Mouse (Mus musculus) heart, embryonic 16.5 days (tissue): ENCODE measurements around the gene Hspb3. TPM values are rescaled to one million over a fixed set of nuclear protein-coding genes. Genes with fewer than 3 reads are reported as not detected.

ENCODE experiments used
- ATAC-seq: fragments of 200-750 bp; cut with Nextera tagmentation; replicated peaks from 2 replicates; pipeline ENCODE4 v1.8.0; 2017; ENCODE audit warnings: moderate number of reproducible peaks; ENCODE audit not compliant: insufficient read depth, low FRiP score; ENCODE audit errors: extremely low read depth
- H3K27ac ChIP-seq: fragments of 300-500 bp; sonication (generic); 2 replicates; pipeline ENCODE4 v1.5.1; 2014; ENCODE audit warnings: mild to moderate bottlenecking, low read length, control low read depth, moderate library complexity
- H3K27me3 ChIP-seq: fragments of 300-500 bp; sonication (generic); 2 replicates; pipeline ENCODE4 v1.6.1; 2014; ENCODE audit warnings: low read length, mixed read lengths; ENCODE audit not compliant: control insufficient read depth, insufficient read depth
- H3K36me3 ChIP-seq: fragments of 300-500 bp; sonication (generic); 2 replicates; pipeline ENCODE4 v1.6.1; 2014; ENCODE audit not compliant: control insufficient read depth, insufficient read depth
- H3K4me1 ChIP-seq: fragments of 300-500 bp; sonication (generic); 2 replicates; pipeline ENCODE4 v1.6.1; 2014; ENCODE audit warnings: low read length, mixed read lengths; ENCODE audit not compliant: control insufficient read depth, insufficient read depth
- H3K4me2 ChIP-seq: fragments of 300-500 bp; sonication (generic); 2 replicates; pipeline ENCODE4 v1.6.1; 2014; ENCODE audit warnings: low read depth, mild to moderate bottlenecking, control low read depth, low read length
- H3K4me3 ChIP-seq: fragments of 300-500 bp; sonication (generic); 2 replicates; pipeline ENCODE4 v1.5.1; 2014; ENCODE audit warnings: mild to moderate bottlenecking, control low read depth, low read length
- H3K9ac ChIP-seq: fragments of 300-500 bp; sonication (generic); 2 replicates; pipeline ENCODE4 v1.6.1; 2014; ENCODE audit warnings: low read length, control low read depth
- H3K9me3 ChIP-seq: fragments of 300-500 bp; sonication (generic); replicated peaks from 2 replicates; pipeline ENCODE4 v1.6.1; 2016; ENCODE audit warnings: low read length; ENCODE audit not compliant: control insufficient read depth
- WGBS: fragments of 180-500 bp; shearing (Covaris S2); extraction: QIAGEN DNeasy Blood & Tissue Kit; methylation state at CpG from one replicate; pipeline ENCODE4 v1.1.7; 2014; 5-methylcytosine and 5-hydroxymethylcytosine counted together
- polyA plus RNA-seq: library from polyadenylated mRNA; unstranded; fragments of >200 nt; fragmentation: Nextera tagmentation; extraction: Ambion mirVana; gene quantifications from 2 replicates; pipeline ENCODE4 v1.2.1, GENCODE M21; 2015

The Hspb3 gene
- polyA plus RNA-seq, 1 experiment from 2014 or later = 49.1 TPM

DNA sequence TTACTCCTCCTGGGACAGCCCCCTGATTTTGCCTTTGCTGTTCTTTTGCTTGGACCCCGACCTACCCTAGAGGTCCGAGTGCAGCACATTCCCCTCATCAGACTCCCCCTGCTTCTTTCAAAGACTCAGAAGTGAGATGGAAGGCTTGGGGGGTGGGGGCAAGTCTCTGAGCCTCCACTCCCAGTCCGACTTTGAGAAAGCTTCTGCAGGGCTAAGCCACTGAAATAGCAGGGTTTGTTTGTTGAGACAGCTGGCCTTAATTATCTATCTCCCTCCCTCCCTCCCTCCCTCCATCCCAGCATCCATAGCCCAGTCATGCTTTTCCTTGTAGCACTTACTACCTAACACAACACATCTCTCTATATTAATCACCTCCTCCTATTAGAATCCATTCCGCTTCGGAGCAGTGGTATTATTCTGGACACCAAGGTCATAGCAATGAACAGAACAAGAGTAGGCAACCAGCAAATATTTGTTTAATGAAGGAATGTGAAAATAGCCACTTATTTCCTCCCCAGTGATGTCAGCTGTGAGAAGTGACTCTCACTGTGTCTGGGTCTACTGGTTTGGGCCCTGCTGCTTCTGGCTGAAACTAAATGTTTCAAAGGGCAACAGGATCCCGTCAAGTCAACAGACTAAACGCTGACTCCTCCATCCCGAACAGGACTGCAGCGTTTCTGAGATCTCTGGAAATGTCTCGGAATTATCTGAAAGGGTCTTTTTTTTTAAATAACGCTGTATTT, 41.2 kb downstream of the Hspb3 start:
- Histone ChIP-seq H3K4me1 (peaks cover 4% of the 10 kb centered on the region; the same call in 1 of the 2 replicates), H3K4me3 (no peak overlapping the region), H3K27me3 (no peaks in the 10 kb centered on the region), H3K9ac (no peak overlapping the region), H3K9me3 (no peaks in the 10 kb centered on the region), H3K4me2 (no peak overlapping the region), H3K27ac (no peak overlapping the region), H3K36me3 (no peaks in the 10 kb centered on the region)
- no peak for ATAC-seq
- WGBS = 53% methylated on average over 11 of the region's 11 CpGs

GRCm38 (mm10) chr13:113619003-113619402, 44.5 kb downstream of the Hspb3 start:
- Histone ChIP-seq H3K4me2 (no peak overlapping the region), H3K36me3 (no peaks in the 10 kb centered on the region), H3K9me3 (no peaks in the 10 kb centered on the region), H3K4me3 (no peak overlapping the region), H3K27me3 (no peaks in the 10 kb centered on the region), H3K4me1 (peaks cover 22% of the 10 kb centered on the region), H3K9ac (no peak overlapping the region), H3K27ac (no peak overlapping the region)
- ATAC-seq = no peak
- 48% methylated on average over 9 of the region's 9 CpGs for WGBS

DNA sequence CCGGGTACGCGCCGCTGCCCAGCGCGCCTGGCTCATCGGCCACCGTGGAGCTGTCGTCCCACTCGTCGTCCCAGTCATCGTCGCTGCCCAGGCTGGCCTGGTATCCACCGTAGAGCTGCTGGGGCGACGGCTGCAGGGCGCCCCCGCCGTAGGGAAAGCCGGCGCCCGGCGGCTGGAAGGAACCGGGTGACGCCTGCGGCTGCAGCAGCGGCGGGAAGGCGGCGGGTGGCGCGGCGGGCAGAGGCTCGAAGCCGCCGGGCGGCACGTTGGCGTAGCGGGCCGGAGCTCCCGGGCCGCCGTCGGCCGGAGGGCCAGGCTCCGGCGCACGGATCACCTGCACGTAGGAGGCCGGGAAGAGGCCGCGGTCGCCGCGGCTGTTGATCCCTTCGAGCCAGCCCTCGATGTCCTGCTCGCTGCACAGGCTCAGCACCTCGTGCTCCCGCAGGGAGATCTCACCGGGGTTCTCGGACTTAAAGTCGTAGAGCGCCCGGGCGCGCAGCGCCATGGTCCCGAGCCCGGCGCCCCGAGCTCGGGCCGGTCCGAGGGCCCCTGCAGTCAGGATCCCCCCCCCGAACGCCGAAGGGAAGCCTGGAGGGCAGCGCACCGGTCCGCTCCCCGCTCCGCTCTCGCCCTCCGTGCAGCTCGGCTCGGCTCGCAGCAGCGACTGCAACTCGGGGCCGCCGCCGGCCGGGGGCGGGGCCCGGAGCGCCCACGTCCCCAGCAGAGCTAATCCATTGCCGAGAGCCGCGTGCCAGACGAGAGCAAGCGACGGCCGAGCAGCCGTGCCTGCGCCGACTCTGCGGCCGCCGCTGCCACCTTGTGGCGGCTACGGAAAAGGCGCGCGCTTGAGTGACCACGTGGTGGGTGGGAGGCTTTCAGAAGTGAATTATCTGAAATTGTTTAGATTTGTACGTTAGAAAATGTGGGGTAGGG, 45.3 kb downstream of the Hspb3 start, which contains the start of gene Snx18:
Gene Snx18, minus strand, starts transcription at position 674 of the 933 bp plus-strand sequence.
- no peaks in the 10 kb centered on the region for H3K36me3 ChIP-seq
- H3K4me3 ChIP-seq = peak within 1 kb of the TSS; percentile 88
- H3K4me2 ChIP-seq = peak within 1 kb of the TSS; percentile 84
- no peaks in the 10 kb centered on the region for H3K27me3 ChIP-seq
- under 1% methylated on average over 119 of the region's 119 CpGs for WGBS
- H3K27ac ChIP-seq = peak within 1 kb of the TSS; percentile 95
- H3K9me3 ChIP-seq = no peaks in the 10 kb centered on the region
- peak within 1 kb of the TSS; percentile 97 for H3K9ac ChIP-seq
- peaks cover 31% of the 10 kb centered on the region for H3K4me1 ChIP-seq
- ATAC-seq = peak; percentile 89

DNA sequence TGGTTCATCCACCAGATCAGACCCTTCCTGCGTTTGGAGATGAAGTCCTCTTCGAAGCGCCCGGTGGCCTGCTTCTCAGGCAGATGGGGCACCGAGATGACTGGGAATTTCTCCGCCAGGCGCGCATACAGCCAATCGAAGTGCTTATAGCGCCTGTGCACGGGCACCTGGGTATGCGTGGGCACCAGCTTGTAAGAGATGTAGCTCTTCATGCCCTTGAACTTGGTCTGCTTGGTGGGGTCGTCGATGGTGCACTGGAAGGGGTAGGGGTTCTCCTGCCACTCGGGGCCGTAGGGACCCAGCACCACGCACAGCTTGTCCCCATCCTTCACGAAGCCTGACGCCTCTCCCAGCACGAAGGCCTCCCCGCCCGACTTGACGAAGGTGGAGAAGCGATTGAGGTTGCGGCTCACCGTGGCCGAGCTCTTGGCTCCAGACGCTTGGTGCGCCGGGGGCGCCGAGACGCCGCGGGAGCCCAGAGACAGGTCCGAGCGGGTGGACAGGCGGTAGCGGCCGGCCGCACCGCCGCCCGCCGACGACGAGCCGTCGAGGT, 46.1 kb downstream of the Hspb3 start:
- Histone ChIP-seq H3K9ac (peak overlapping the region; percentile 97), H3K27ac (peak overlapping the region; percentile 95), H3K4me3 (peak overlapping the region; percentile 88), H3K27me3 (no peaks in the 10 kb centered on the region), H3K36me3 (no peaks in the 10 kb centered on the region), H3K9me3 (no peaks in the 10 kb centered on the region), H3K4me1 (peaks cover 38% of the 10 kb centered on the region), H3K4me2 (peak overlapping the region; percentile 84)
- no peak for ATAC-seq
- 7% methylated on average over 45 of the region's 49 CpGs for WGBS

GRCm38 (mm10) chr13:113616751-113617337, 46.6 kb downstream of the Hspb3 start:
- Histone ChIP-seq H3K36me3 (no peaks in the 10 kb centered on the region), H3K9ac (peak overlapping the region; percentile 97), H3K4me3 (peak overlapping the region; percentile 88), H3K4me1 (peaks cover 44% of the 10 kb centered on the region), H3K4me2 (peak overlapping the region; percentile 84), H3K27ac (peak overlapping the region; percentile 81), H3K27me3 (no peaks in the 10 kb centered on the region), H3K9me3 (no peaks in the 10 kb centered on the region)
- 43% methylated on average over 24 of the region's 24 CpGs for WGBS
- no peak for ATAC-seq

GRCm38 (mm10) chr13:113615971-113616671, 47.4 kb downstream of the Hspb3 start:
- Histone ChIP-seq H3K36me3 (no peaks in the 10 kb centered on the region), H3K4me1 (peaks cover 51% of the 10 kb centered on the region), H3K9me3 (no peaks in the 10 kb centered on the region), H3K9ac (peak overlapping the region; percentile 97), H3K4me2 (peak overlapping the region; percentile 84), H3K27ac (peak overlapping the region; percentile 81), H3K4me3 (peak overlapping the region; percentile 88), H3K27me3 (no peaks in the 10 kb centered on the region)
- WGBS = 7% methylated on average over 8 of the region's 8 CpGs
- ATAC-seq = no peak

DNA sequence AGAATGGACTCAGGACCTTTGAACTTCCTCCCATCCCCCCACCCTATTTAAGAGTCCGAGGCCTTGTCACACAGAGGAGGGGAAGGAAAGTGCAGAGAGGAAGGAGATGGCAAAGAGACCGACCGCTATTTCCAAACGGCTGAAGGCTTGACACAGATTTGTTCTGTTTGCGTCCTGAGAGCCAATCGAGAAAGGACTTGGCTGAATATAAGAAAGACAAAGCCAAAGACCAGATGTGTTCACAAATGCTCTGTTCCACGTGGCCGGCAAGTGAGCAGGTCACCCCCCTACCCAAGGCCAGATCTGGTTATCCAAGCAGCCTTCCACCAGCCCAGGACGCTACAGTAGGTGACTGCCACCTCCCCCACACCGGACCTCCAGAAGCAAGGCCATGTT, 47.9 kb downstream of the Hspb3 start:
- Histone ChIP-seq H3K36me3 (no peaks in the 10 kb centered on the region), H3K4me2 (peak overlapping the region; percentile 84), H3K4me1 (peaks cover 57% of the 10 kb centered on the region), H3K27ac (peak overlapping the region; percentile 81), H3K9ac (peak overlapping the region; percentile 97), H3K9me3 (no peaks in the 10 kb centered on the region), H3K27me3 (no peaks in the 10 kb centered on the region), H3K4me3 (peak overlapping the region; percentile 88)
- 2% methylated on average over 10 of the region's 10 CpGs for WGBS
- no peak for ATAC-seq
